Mouse (Mus musculus) hindbrain, embryonic 12.5 days (tissue): ENCODE results near the gene Plcb4. TPM values are rescaled to one million over a fixed set of nuclear protein-coding genes. Genes with fewer than 3 reads are reported as not detected.
A peak's percentile ranks its signal among the peaks of the same experiment; 100 is the strongest.

Experiments used
- ATAC-seq: fragments of 200-750 bp; cut with Nextera tagmentation; 2 replicates; pipeline ENCODE4 v1.8.0; 2017; ENCODE audit warnings: moderate TSS enrichment; ENCODE audit not compliant: low FRiP score
- H3K27ac ChIP-seq: fragments of 300-500 bp; sonication (generic); 2 replicates; pipeline ENCODE4 v1.5.1; 2016; ENCODE audit warnings: mild to moderate bottlenecking
- H3K27me3 ChIP-seq: fragments of 300-500 bp; sonication (generic); 2 replicates; pipeline ENCODE4 v1.6.1; 2016; ENCODE audit warnings: mild to moderate bottlenecking
- H3K36me3 ChIP-seq: fragments of 300-500 bp; sonication (generic); 2 replicates; pipeline ENCODE4 v1.6.1; 2016; ENCODE audit warnings: mild to moderate bottlenecking
- H3K4me1 ChIP-seq: fragments of 300-500 bp; sonication (generic); 2 replicates; pipeline ENCODE4 v1.6.1; 2016
- H3K4me2 ChIP-seq: fragments of 300-500 bp; sonication (generic); replicated peaks from 2 replicates; pipeline ENCODE4 v1.6.1; 2016; ENCODE audit warnings: mild to moderate bottlenecking
- H3K4me3 ChIP-seq: fragments of 300-500 bp; sonication (generic); 2 replicates; pipeline ENCODE4 v1.5.1; 2016; ENCODE audit warnings: mild to moderate bottlenecking
- H3K9ac ChIP-seq: fragments of 300-500 bp; sonication (generic); 2 replicates; pipeline ENCODE4 v1.6.1; 2016; ENCODE audit warnings: mild to moderate bottlenecking, moderate library complexity
- H3K9me3 ChIP-seq: fragments of 300-500 bp; sonication (generic); replicated peaks from 2 replicates; pipeline ENCODE4 v1.6.1; 2016; ENCODE audit warnings: mild to moderate bottlenecking
- WGBS: fragments of 180-500 bp; shearing (Covaris S2); methylation state at CpG from one replicate; pipeline ENCODE4 v1.1.7; 2016; 5-methylcytosine and 5-hydroxymethylcytosine counted together
- polyA plus RNA-seq: library from polyadenylated mRNA; unstranded; fragments of >200 nt; fragmentation: Nextera tagmentation; extraction: Ambion mirVana; gene quantifications from 2 replicates; pipeline ENCODE4 v1.2.1, GENCODE M21; 2016

Gene Plcb4
- polyA plus RNA-seq, 1 experiment from 2014 or later = 29.8 TPM

- no peak overlapping the region for H3K4me3 ChIP-seq
- no peak overlapping the region for H3K9ac ChIP-seq
- no peak for ATAC-seq
- no peaks in the 10 kb centered on the region for H3K9me3 ChIP-seq
- no peak overlapping the region for H3K4me2 ChIP-seq
- H3K27ac ChIP-seq = no peak overlapping the region
- no peaks in the 10 kb centered on the region for H3K36me3 ChIP-seq
- no peaks in the 10 kb centered on the region for H3K27me3 ChIP-seq
- 96% methylated on average over 3 of the region's 3 CpGs for WGBS
- H3K4me1 ChIP-seq = no peaks in the 10 kb centered on the region
Observed at GRCm38 (mm10) chr2:135650885-135651284, 7.9 kb upstream of the Plcb4 start.

GRCm38 (mm10) chr2:135652040-135652439 is 6.8 kb upstream of the Plcb4 start:
- Histone ChIP-seq H3K9me3 (no peaks in the 10 kb centered on the region), H3K4me1 (no peaks in the 10 kb centered on the region), H3K27me3 (no peaks in the 10 kb centered on the region), H3K9ac (no peak overlapping the region), H3K4me2 (no peak overlapping the region), H3K36me3 (no peaks in the 10 kb centered on the region), H3K4me3 (no peak overlapping the region), H3K27ac (no peak overlapping the region)
- no peak for ATAC-seq
- 79% methylated on average over 6 of the region's 6 CpGs for WGBS

GRCm38 (mm10) chr2:135652451-135652850 is 6.4 kb upstream of the Plcb4 start:
- H3K27me3 ChIP-seq = no peaks in the 10 kb centered on the region
- no peak overlapping the region for H3K27ac ChIP-seq
- no peak overlapping the region for H3K9ac ChIP-seq
- no peak overlapping the region for H3K4me3 ChIP-seq
- no peaks in the 10 kb centered on the region for H3K36me3 ChIP-seq
- ATAC-seq = no peak
- H3K9me3 ChIP-seq = no peaks in the 10 kb centered on the region
- no peak overlapping the region for H3K4me2 ChIP-seq
- WGBS = 88% methylated on average over 4 of the region's 4 CpGs
- H3K4me1 ChIP-seq = no peaks in the 10 kb centered on the region

GRCm38 (mm10) chr2:135655948-135656347 is 2.9 kb upstream of the Plcb4 start:
- H3K27ac ChIP-seq = no peak overlapping the region
- H3K4me3 ChIP-seq = no peak overlapping the region
- H3K27me3 ChIP-seq = no peaks in the 10 kb centered on the region
- WGBS = 90% methylated on average over 1 of the region's 1 CpGs
- no peaks in the 10 kb centered on the region for H3K36me3 ChIP-seq
- no peak overlapping the region for H3K9ac ChIP-seq
- ATAC-seq = no peak
- 0 out of 2 replicates have a peak, but pooled peaks cover 2% of the 10 kb centered on the region for H3K4me1 ChIP-seq
- H3K9me3 ChIP-seq = no peaks in the 10 kb centered on the region
- H3K4me2 ChIP-seq = no peak overlapping the region

GRCm38 (mm10) chr2:135656586-135656985 is 2.2 kb upstream of the Plcb4 start:
- no peak overlapping the region for H3K4me2 ChIP-seq
- WGBS = 77% methylated on average over 6 of the region's 6 CpGs
- H3K27me3 ChIP-seq = no peaks in the 10 kb centered on the region
- no peak overlapping the region for H3K4me3 ChIP-seq
- no peaks in the 10 kb centered on the region for H3K9me3 ChIP-seq
- no peak overlapping the region for H3K27ac ChIP-seq
- 0 out of 2 replicates have a peak, but pooled peaks cover 2% of the 10 kb centered on the region for H3K4me1 ChIP-seq
- ATAC-seq = no peak
- H3K9ac ChIP-seq = no peak overlapping the region
- H3K36me3 ChIP-seq = no peaks in the 10 kb centered on the region

- Histone ChIP-seq H3K27me3 (no peaks in the 10 kb centered on the region), H3K9ac (peak overlapping the region; percentile 94), H3K27ac (peak overlapping the region; percentile 98), H3K9me3 (no peaks in the 10 kb centered on the region), H3K4me2 (peak overlapping the region; percentile 55), H3K4me3 (peak overlapping the region; percentile 79), H3K4me1 (0 out of 2 replicates have a peak, but pooled peaks cover 2% of the 10 kb centered on the region), H3K36me3 (no peaks in the 10 kb centered on the region)
- ATAC-seq = peak; percentile 75
- WGBS = under 1% methylated on average over 59 of the region's 97 CpGs
Observed at GRCm38 (mm10) chr2:135659391-135660180, 775 bp downstream of the Plcb4 start.

- 63% methylated on average over 4 of the region's 4 CpGs for WGBS
- no peak overlapping the region for H3K4me3 ChIP-seq
- H3K4me1 ChIP-seq = 0 out of 2 replicates have a peak, but pooled peaks cover 2% of the 10 kb centered on the region
- no peaks in the 10 kb centered on the region for H3K9me3 ChIP-seq
- no peak for ATAC-seq
- H3K27ac ChIP-seq = no peak overlapping the region
- no peaks in the 10 kb centered on the region for H3K27me3 ChIP-seq
- H3K4me2 ChIP-seq = peak overlapping the region; percentile 55; the same call in 1 of the 2 replicates
- H3K9ac ChIP-seq = no peak overlapping the region
- no peaks in the 10 kb centered on the region for H3K36me3 ChIP-seq
Observed at GRCm38 (mm10) chr2:135660816-135661215, 2.0 kb downstream of the Plcb4 start.

GRCm38 (mm10) chr2:135663785-135664184 is 5.0 kb downstream of the Plcb4 start:
- no peak overlapping the region for H3K9ac ChIP-seq
- ATAC-seq = no peak
- no peaks in the 10 kb centered on the region for H3K27me3 ChIP-seq
- no peak overlapping the region for H3K4me3 ChIP-seq
- 80% methylated on average over 1 of the region's 1 CpGs for WGBS
- no peaks in the 10 kb centered on the region for H3K9me3 ChIP-seq
- 0 out of 2 replicates have a peak, but pooled peaks cover 2% of the 10 kb centered on the region for H3K4me1 ChIP-seq
- H3K27ac ChIP-seq = no peak overlapping the region
- H3K36me3 ChIP-seq = no peaks in the 10 kb centered on the region
- H3K4me2 ChIP-seq = no peak overlapping the region

- no peak overlapping the region for H3K27ac ChIP-seq
- no peaks in the 10 kb centered on the region for H3K4me1 ChIP-seq
- H3K9ac ChIP-seq = no peak overlapping the region
- no peaks in the 10 kb centered on the region for H3K36me3 ChIP-seq
- H3K4me3 ChIP-seq = no peak overlapping the region
- no peaks in the 10 kb centered on the region for H3K9me3 ChIP-seq
- no peaks in the 10 kb centered on the region for H3K27me3 ChIP-seq
- no peak for ATAC-seq
- 92% methylated on average over 2 of the region's 2 CpGs for WGBS
- no peak overlapping the region for H3K4me2 ChIP-seq
Observed at GRCm38 (mm10) chr2:135667496-135667895, 8.7 kb downstream of the Plcb4 start.

- no peaks in the 10 kb centered on the region for H3K27me3 ChIP-seq
- 79% methylated on average over 10 of the region's 10 CpGs for WGBS
- H3K4me3 ChIP-seq = no peak overlapping the region
- ATAC-seq = no peak
- no peak overlapping the region for H3K27ac ChIP-seq
- no peaks in the 10 kb centered on the region for H3K9me3 ChIP-seq
- H3K4me1 ChIP-seq = peaks cover 5% of the 10 kb centered on the region; the same call in 1 of the 2 replicates
- H3K4me2 ChIP-seq = no peak overlapping the region
- H3K9ac ChIP-seq = no peak overlapping the region
- H3K36me3 ChIP-seq = no peaks in the 10 kb centered on the region
Observed at GRCm38 (mm10) chr2:135672459-135673104, 13.8 kb downstream of the Plcb4 start.

GRCm38 (mm10) chr2:135673649-135674048 is 14.8 kb downstream of the Plcb4 start:
- Histone ChIP-seq H3K27me3 (no peaks in the 10 kb centered on the region), H3K4me1 (peaks cover 7% of the 10 kb centered on the region; the same call in 1 of the 2 replicates), H3K36me3 (no peaks in the 10 kb centered on the region), H3K9me3 (no peaks in the 10 kb centered on the region), H3K9ac (no peak overlapping the region), H3K4me3 (no peak overlapping the region), H3K27ac (no peak overlapping the region), H3K4me2 (no peak overlapping the region)
- WGBS = 88% methylated on average over 8 of the region's 8 CpGs
- no peak for ATAC-seq

- no peak overlapping the region for H3K4me3 ChIP-seq
- no peak overlapping the region for H3K27ac ChIP-seq
- no peaks in the 10 kb centered on the region for H3K9me3 ChIP-seq
- peaks cover 7% of the 10 kb centered on the region; the same call in 1 of the 2 replicates for H3K4me1 ChIP-seq
- H3K4me2 ChIP-seq = no peak overlapping the region
- H3K9ac ChIP-seq = no peak overlapping the region
- ATAC-seq = no peak
- no peaks in the 10 kb centered on the region for H3K27me3 ChIP-seq
- WGBS = 95% methylated on average over 5 of the region's 5 CpGs
- no peaks in the 10 kb centered on the region for H3K36me3 ChIP-seq
Observed at GRCm38 (mm10) chr2:135675284-135675683, 16.5 kb downstream of the Plcb4 start.
